Mouse (Mus musculus): ENCODE measurements around the gene Ikzf5. TPM values are rescaled to one million over a fixed set of nuclear protein-coding genes. Genes with fewer than 3 reads are reported as not detected.

Gene Ikzf5
- polyA plus RNA-seq, 1 experiment from 2014 or later: 9.9 TPM

Other genes starting within 250 kb of the Ikzf5 start
- gene 5430419D17Rik, start 236.1 kb downstream of the Ikzf5 start, polyA plus RNA-seq (2015; fragmentation: Nextera tagmentation; extraction: Ambion mirVana): not detected in 2 replicates
- 0.13 TPM in 1 of 2 replicates, not detected in the other for gene Cuzd1, start 88.2 kb downstream of the Ikzf5 start, polyA plus RNA-seq (2015; fragmentation: Nextera tagmentation; extraction: Ambion mirVana)
- not detected in 2 replicates for gene Fam24b, start 81.0 kb downstream of the Ikzf5 start, polyA plus RNA-seq (2015; fragmentation: Nextera tagmentation; extraction: Ambion mirVana)
- not detected in 2 replicates for gene Fam24a, start 76.7 kb downstream of the Ikzf5 start, polyA plus RNA-seq (2015; fragmentation: Nextera tagmentation; extraction: Ambion mirVana)
- 29.0 and 31.1 TPM in 2 replicates for gene 2310057M21Rik, start 47.8 kb downstream of the Ikzf5 start, polyA plus RNA-seq (2015; fragmentation: Nextera tagmentation; extraction: Ambion mirVana)
- 56.3 and 57.6 TPM in 2 replicates for gene Pstk, start 39.4 kb downstream of the Ikzf5 start, polyA plus RNA-seq (2015; fragmentation: Nextera tagmentation; extraction: Ambion mirVana)
- 78.9 and 82.9 TPM in 2 replicates for gene Acadsb, start 80 bp upstream of the Ikzf5 start, polyA plus RNA-seq (2015; fragmentation: Nextera tagmentation; extraction: Ambion mirVana)
- gene Hmx3, start 132.3 kb upstream of the Ikzf5 start, polyA plus RNA-seq (2015; fragmentation: Nextera tagmentation; extraction: Ambion mirVana): 0.54 and 0.89 TPM in 2 replicates
- 0.82 and 1.3 TPM in 2 replicates for gene Hmx2, start 138.3 kb upstream of the Ikzf5 start, polyA plus RNA-seq (2015; fragmentation: Nextera tagmentation; extraction: Ambion mirVana)
- 141 and 157 TPM in 2 replicates for gene Bub3, start 149.7 kb upstream of the Ikzf5 start, polyA plus RNA-seq (2015; fragmentation: Nextera tagmentation; extraction: Ambion mirVana)